Mouse (Mus musculus) limb, embryonic 14.5 days (tissue): ENCODE results near the gene Exo5. TPM values are rescaled to one million over a fixed set of nuclear protein-coding genes. Genes with fewer than 3 reads are reported as not detected.

Experiments
- ATAC-seq: fragments of 200-750 bp; cut with Nextera tagmentation; 2 replicates; pipeline ENCODE4 v1.8.0; 2017; ENCODE audit warnings: low read depth, moderate number of reproducible peaks, moderate TSS enrichment; ENCODE audit not compliant: low FRiP score
- DNase-seq: peaks from one replicate; pipeline ENCODE4 v3.0.0-alpha.2; 2015; ENCODE audit warnings: low spot score
- H3K27ac ChIP-seq: fragments of 300-500 bp; sonication (generic); replicated peaks from 2 replicates; pipeline ENCODE4 v1.5.1; 2014; ENCODE audit warnings: low read depth, mild to moderate bottlenecking, low read length, moderate library complexity, mixed read lengths
- H3K27me3 ChIP-seq: fragments of 300-500 bp; sonication (generic); 2 replicates; pipeline ENCODE4 v1.6.1; 2014; ENCODE audit warnings: low read length, mixed read lengths; ENCODE audit not compliant: control insufficient read depth, insufficient read depth
- H3K36me3 ChIP-seq: fragments of 300-500 bp; sonication (generic); 2 replicates; pipeline ENCODE4 v1.6.1; 2014; ENCODE audit warnings: mild to moderate bottlenecking, low read length, moderate library complexity, mixed read lengths; ENCODE audit not compliant: control insufficient read depth, insufficient read depth
- H3K4me1 ChIP-seq: fragments of 300-500 bp; sonication (generic); 2 replicates; pipeline ENCODE4 v1.6.1; 2014; ENCODE audit warnings: antibody characterized with exemption, low read length, mixed read lengths; ENCODE audit not compliant: control insufficient read depth, insufficient read depth
- H3K4me2 ChIP-seq: fragments of 300-500 bp; sonication (generic); replicated peaks from 2 replicates; pipeline ENCODE4 v1.6.1; 2014; ENCODE audit warnings: low read depth, mild to moderate bottlenecking, low read length, moderate library complexity; ENCODE audit not compliant: severe bottlenecking
- H3K4me3 ChIP-seq: fragments of 300-500 bp; sonication (generic); replicated peaks from 2 replicates; pipeline ENCODE4 v1.5.1; 2014; ENCODE audit warnings: low read length
- H3K9ac ChIP-seq: fragments of 300-500 bp; sonication (generic); 2 replicates; pipeline ENCODE4 v1.6.1; 2014; ENCODE audit warnings: mild to moderate bottlenecking, low read depth, low read length, moderate library complexity; ENCODE audit not compliant: severe bottlenecking
- H3K9me3 ChIP-seq: fragments of 300-500 bp; sonication (generic); 2 replicates; pipeline ENCODE4 v1.6.1; 2016; ENCODE audit warnings: low read length; ENCODE audit not compliant: control insufficient read depth
- POLR2A ChIP-seq: fragments of 200-500 bp; IDR thresholded peaks from 2 replicates; pipeline ENCODE4 v1.8.0; 2012; ENCODE audit warnings: inconsistent platforms, mild to moderate bottlenecking, moderate library complexity, borderline replicate concordance; ENCODE audit not compliant: insufficient read depth, insufficient read length; ENCODE audit errors: extremely low read depth
- WGBS: fragments of 180-500 bp; shearing (Covaris S2); extraction: QIAGEN DNeasy Blood & Tissue Kit; methylation state at CpG from one replicate; pipeline ENCODE4 v1.1.7; 2014; 5-methylcytosine and 5-hydroxymethylcytosine counted together
- microRNA-seq: library from miRNA; unstranded; fragments of <30 nt; microRNA quantifications from one replicate; pipeline ENCODE4, GENCODE M21; 2016
- polyA plus RNA-seq, 2 experiments: library from polyadenylated mRNA; depleted of rRNA in 1 of 2; stranded (reverse) in 1 of 2; unstranded in 1 of 2; fragments of >200 nt; fragmentation: Nextera tagmentation in 1 of 2; extraction: Ambion mirVana in 1 of 2; gene quantifications; 2 replicates each; pipeline versions ENCODE4 v1.2.1 to v1.2.3; 2012 to 2014

Gene Exo5
- polyA plus RNA-seq, 2 experiments, result 25.2 to 25.4 TPM

DNA sequence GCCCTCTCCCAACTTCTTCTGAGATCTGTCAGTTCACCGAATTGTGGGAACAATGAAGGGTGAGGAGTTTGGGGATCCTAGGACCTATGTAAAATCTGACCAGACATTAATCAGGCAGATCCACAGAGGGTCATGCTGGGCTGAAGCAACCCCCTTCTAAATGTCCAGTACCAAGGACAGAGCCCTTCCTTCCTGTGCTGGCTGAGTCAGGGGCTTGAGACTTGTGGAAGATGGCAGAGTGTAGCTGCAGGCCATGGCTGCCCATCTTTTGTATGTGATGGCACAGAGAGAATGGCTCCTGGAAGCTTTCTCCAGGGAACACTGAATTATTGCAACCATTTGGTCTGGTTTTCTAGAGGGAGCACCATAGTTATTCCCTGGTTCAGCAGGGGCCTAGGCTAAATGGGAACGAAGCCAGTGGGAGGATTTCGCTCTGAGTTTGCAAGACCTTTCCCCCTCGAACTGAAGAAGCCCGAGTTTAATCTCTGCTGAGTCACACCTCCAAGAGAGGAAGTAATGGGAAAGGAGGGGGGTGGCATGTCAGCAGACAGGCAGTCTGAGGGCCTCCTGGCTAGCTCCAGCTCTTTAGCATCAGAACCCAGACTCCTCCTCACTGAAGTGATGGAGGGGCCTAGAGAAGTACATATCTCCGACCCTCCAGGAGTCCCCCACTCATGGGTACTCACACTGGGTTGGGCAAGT lies 43.9 kb downstream of the Exo5 start:
- DNase-seq, result no peak
- no peak for ATAC-seq
- peaks cover 8% of the 10 kb centered on the region; the same call in 1 of the 2 replicates for H3K4me1 ChIP-seq
- no peak overlapping the region for H3K4me3 ChIP-seq
- H3K36me3 ChIP-seq, result no peaks in the 10 kb centered on the region
- no peaks in the 10 kb centered on the region for H3K27me3 ChIP-seq
- 61% methylated on average over 6 of the region's 6 CpGs for whole genome bisulfite sequencing
- TF ChIP-seq POLR2A, result no peak
- no peak overlapping the region for H3K4me2 ChIP-seq
- no peaks in the 10 kb centered on the region for H3K9me3 ChIP-seq
- no peak overlapping the region for H3K27ac ChIP-seq
- H3K9ac ChIP-seq, result no peak overlapping the region

DNA sequence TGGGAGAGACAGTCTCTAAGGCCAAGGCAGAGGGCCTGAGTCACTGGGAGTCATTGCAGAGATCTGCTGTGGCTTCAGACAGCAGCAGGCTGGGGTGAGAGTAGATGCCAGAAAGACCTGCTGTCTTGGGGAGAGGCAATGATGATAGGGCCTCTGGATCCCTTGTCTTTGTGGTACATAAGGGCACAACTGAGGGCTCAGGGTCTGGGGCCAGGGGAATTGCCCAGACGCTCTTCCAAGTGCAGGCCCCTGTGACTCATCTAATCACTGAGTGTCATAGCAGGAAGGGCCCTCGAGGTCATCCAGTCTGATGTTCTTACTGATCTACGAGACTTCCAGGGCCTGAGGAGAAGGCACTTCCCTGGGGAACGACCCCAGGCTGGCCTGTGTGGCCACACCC lies 45.4 kb downstream of the Exo5 start:
- no peaks in the 10 kb centered on the region for H3K27me3 ChIP-seq
- whole genome bisulfite sequencing, result 15% methylated on average over 4 of the region's 4 CpGs
- H3K36me3 ChIP-seq, result no peaks in the 10 kb centered on the region
- no peak overlapping the region for H3K4me2 ChIP-seq
- ATAC-seq (no peak), DNase-seq (no peak)
- H3K9me3 ChIP-seq, result no peaks in the 10 kb centered on the region
- peaks cover 2% of the 10 kb centered on the region; the same call in 1 of the 2 replicates for H3K4me1 ChIP-seq
- H3K9ac ChIP-seq, result no peak overlapping the region
- H3K27ac ChIP-seq, result no peak overlapping the region
- no peak for TF ChIP-seq POLR2A
- H3K4me3 ChIP-seq, result no peak overlapping the region

DNA sequence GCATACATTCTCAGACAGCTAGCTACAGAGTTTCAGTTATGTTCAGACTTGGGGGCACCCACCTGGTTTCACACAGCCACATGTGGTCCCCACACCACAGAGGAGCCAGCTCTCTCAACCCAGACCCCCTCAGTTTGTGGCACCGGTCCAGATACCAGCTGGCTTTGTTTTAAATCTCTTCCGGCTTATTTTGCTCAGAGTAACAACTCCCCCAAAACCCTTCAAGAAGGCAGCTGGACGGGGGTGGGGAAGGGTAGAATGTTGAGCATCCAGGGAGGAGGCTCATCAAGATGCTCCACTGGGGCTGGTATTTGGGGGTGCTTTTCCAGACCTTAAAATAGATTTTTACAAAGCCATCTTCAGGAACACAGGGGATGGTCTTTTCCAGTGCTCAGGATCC lies 46.1 kb downstream of the Exo5 start:
- DNase-seq (no peak), ATAC-seq (no peak)
- H3K27me3 ChIP-seq, result no peaks in the 10 kb centered on the region

GRCm38 (mm10) chr4:120875961-120876360 lies 48.9 kb downstream of the Exo5 start:
- 86% methylated on average over 3 of the region's 3 CpGs for WGBS
- no peak overlapping the region for H3K27ac ChIP-seq
- no peak for ATAC-seq

More for the DNA sequence above, 46.1 kb downstream of the Exo5 start:
- Histone ChIP-seq H3K9ac (no peak overlapping the region), H3K36me3 (no peaks in the 10 kb centered on the region), H3K4me3 (no peak overlapping the region), H3K4me1 (peaks cover 2% of the 10 kb centered on the region; the same call in 1 of the 2 replicates), H3K9me3 (no peaks in the 10 kb centered on the region), H3K4me2 (no peak overlapping the region), H3K27ac (no peak overlapping the region)
- TF ChIP-seq POLR2A, result no peak
- WGBS, result 52% methylated on average over 3 of the region's 3 CpGs

More at GRCm38 (mm10) chr4:120875961-120876360, 48.9 kb downstream of the Exo5 start:
- Histone ChIP-seq H3K36me3 (no peaks in the 10 kb centered on the region), H3K4me2 (no peak overlapping the region), H3K9ac (no peak overlapping the region), H3K4me1 (peaks cover 2% of the 10 kb centered on the region; the same call in 1 of the 2 replicates), H3K4me3 (no peak overlapping the region), H3K9me3 (no peaks in the 10 kb centered on the region), H3K27me3 (no peaks in the 10 kb centered on the region)
- no peak for TF ChIP-seq POLR2A
- DNase-seq, result no peak

Small RNA genes within 50 kb of the gene (microRNA-seq; reads per million reads assigned to microRNA genes)
- not detected for gene Mir7015

Other genes starting within 250 kb of the Exo5 start
- 8.5 and 9.9 TPM in 2 replicates for gene Kcnq4, start 176.4 kb downstream of the Exo5 start, polyA plus RNA-seq (2012; rRNA removed)
- 4.0 and 4.3 TPM in 2 replicates for gene Kcnq4, start 176.4 kb downstream of the Exo5 start, polyA plus RNA-seq (2014; fragmentation: Nextera tagmentation; extraction: Ambion mirVana)
- 170 and 245 TPM in 2 replicates for gene Nfyc, start 93.4 kb downstream of the Exo5 start, polyA plus RNA-seq (2012; rRNA removed)
- 108 and 112 TPM in 2 replicates for gene Nfyc, start 93.4 kb downstream of the Exo5 start, polyA plus RNA-seq (2014; fragmentation: Nextera tagmentation; extraction: Ambion mirVana)
- gene Rims3, start 70.2 kb downstream of the Exo5 start, polyA plus RNA-seq (2012; rRNA removed), result 0.75 and 0.77 TPM in 2 replicates
- gene Rims3, start 70.2 kb downstream of the Exo5 start, polyA plus RNA-seq (2014; fragmentation: Nextera tagmentation; extraction: Ambion mirVana), result 0.55 and 0.57 TPM in 2 replicates
- 5.5 and 6.0 TPM in 2 replicates for gene Zfp69, start 26.7 kb upstream of the Exo5 start, polyA plus RNA-seq (2012; rRNA removed)
- 7.5 and 8.7 TPM in 2 replicates for gene Zfp69, start 26.7 kb upstream of the Exo5 start, polyA plus RNA-seq (2014; fragmentation: Nextera tagmentation; extraction: Ambion mirVana)
- 19.8 and 21.7 TPM in 2 replicates for gene Smap2, start 92.2 kb upstream of the Exo5 start, polyA plus RNA-seq (2012; rRNA removed)
- gene Smap2, start 92.2 kb upstream of the Exo5 start, polyA plus RNA-seq (2014; fragmentation: Nextera tagmentation; extraction: Ambion mirVana), result 17.3 and 19.7 TPM in 2 replicates
- 248 and 256 TPM in 2 replicates for gene Col9a2, start 114.4 kb upstream of the Exo5 start, polyA plus RNA-seq (2012; rRNA removed)
- 83.8 and 87.5 TPM in 2 replicates for gene Col9a2, start 114.4 kb upstream of the Exo5 start, polyA plus RNA-seq (2014; fragmentation: Nextera tagmentation; extraction: Ambion mirVana)
- 19.0 TPM in 2 replicates for gene Zmpste24, start 173.2 kb upstream of the Exo5 start, polyA plus RNA-seq (2012; rRNA removed)
- 19.0 and 22.6 TPM in 2 replicates for gene Zmpste24, start 173.2 kb upstream of the Exo5 start, polyA plus RNA-seq (2014; fragmentation: Nextera tagmentation; extraction: Ambion mirVana)
- gene Tmco2, start 184.2 kb upstream of the Exo5 start, polyA plus RNA-seq (2012; rRNA removed), result not detected in 2 replicates
- gene Tmco2, start 184.2 kb upstream of the Exo5 start, polyA plus RNA-seq (2014; fragmentation: Nextera tagmentation; extraction: Ambion mirVana), result not detected in 2 replicates